8 mouse cellular contexts compared by ENCODE assay signal in genomic region chr13:71964366-71964765, GRCm38 (mm10). TPM values are rescaled to one million over a fixed set of nuclear protein-coding genes. Genes with fewer than 3 reads are reported as not detected.
DNase-seq lines count a peak whose midpoint lies in the region; ATAC-seq lines count a peak whose summit lies in the region.

No protein-coding gene starts in this region.

- H3K4me1 ChIP-seq in hindbrain, embryonic 16.5 days (ENCODE audit: control insufficient read depth, insufficient read depth, low read depth, low read length): peaks cover 13% of the 10 kb centered on the region

- H3K4me3 ChIP-seq in hindbrain, embryonic 16.5 days (ENCODE audit: low read length): peak overlapping the region; percentile 56

- no peaks in the 10 kb centered on the region for H3K9me3 ChIP-seq in hindbrain, embryonic 16.5 days (ENCODE audit: control insufficient read depth, low read length)

- H3K27ac ChIP-seq in hindbrain, embryonic 16.5 days (ENCODE audit: low read depth, low read length): no peak overlapping the region

- no peak overlapping the region for H3K9ac ChIP-seq in hindbrain, embryonic 16.5 days (ENCODE audit: low read depth, low read length)

- no peaks in the 10 kb centered on the region for H3K36me3 ChIP-seq in hindbrain, embryonic 16.5 days (ENCODE audit: control insufficient read depth, insufficient read depth, low read length)

- peaks cover 32% of the 10 kb centered on the region for H3K27me3 ChIP-seq in hindbrain, embryonic 16.5 days (replicated peaks; ENCODE audit: control insufficient read depth, insufficient read depth, low read length)

- ATAC-seq in hindbrain, embryonic 16.5 days: 0 out of 2 replicates have a peak, but pooled peaks have one; percentile 5

- peak overlapping the region; percentile 68 for H3K4me2 ChIP-seq in hindbrain, embryonic 16.5 days (ENCODE audit: low read length)

- 6% methylated on average over 13 of the region's 13 CpGs for WGBS in hindbrain, embryonic 16.5 days

- DNase-seq in right cerebral cortex, postnatal 4 days: peak; percentile 3
- DNase-seq in right cerebral cortex, adult 2 months (ENCODE audit: low spot score in 2 of 2): no peak
- peak; percentile 69 for DNase-seq in lung, postnatal 10 days
- no peak for DNase-seq in frontal cortex, adult 2 months (ENCODE audit: extremely low spot score in 1 of 2, low spot score in 1 of 2)
- no peak for DNase-seq in urinary bladder, postnatal 10 days (ENCODE audit: low spot score)
- DNase-seq in adrenal gland, postnatal 36 days: no peak
- DNase-seq in spleen, postnatal 14 days (ENCODE audit: low spot score in 2 of 2): no peak

RNA-seq across cellular contexts. Expression of gene Irx1, which starts 0.8 kb away (rescaled TPM):
- 4.1 and 5.7 TPM in 2 replicates for polyA plus RNA-seq in hindbrain, embryonic 16.5 days (2015; fragmentation: Nextera tagmentation; extraction: Ambion mirVana)
- 0.96 and 1.1 TPM in 2 replicates for polyA plus RNA-seq in frontal cortex, adult 2 months (2012; rRNA removed)
- not detected for total RNA-seq in adrenal gland, postnatal 36 days (2021)

Comparison
In these comparisons a context has a peak if more than half of its experiments do, and no peak if none do; other contexts are left out.
1. DNase-seq: peak in right cerebral cortex, postnatal 4 days (single experiment) and lung, postnatal 10 days (single experiment); none in right cerebral cortex, adult 2 months (0 of 2), frontal cortex, adult 2 months (0 of 2), urinary bladder, postnatal 10 days (single experiment), adrenal gland, postnatal 36 days (0 of 2) and spleen, postnatal 14 days (0 of 2).